Mouse (Mus musculus) erythroid progenitor cell, adult 5-6 weeks (primary cell): ENCODE results near the gene Pex11b. TPM values are rescaled to one million over a fixed set of nuclear protein-coding genes. Genes with fewer than 3 reads are reported as not detected.
A peak's percentile ranks its signal among the peaks of the same experiment; 100 is the strongest.
"Not testable (repeated sequence)": the region's sequence is repeated elsewhere in the genome, so short reads cannot be mapped to it uniquely, and the experiment has no call there.

Source experiments
- ATAC-seq: replicated peaks from 2 replicates; pipeline ENCODE4 v1.8.0; 2016; ENCODE audit warnings: moderate number of reproducible peaks, mild to moderate bottlenecking, moderate TSS enrichment, inconsistent platforms; ENCODE audit not compliant: poor library complexity, low FRiP score, severe bottlenecking
- total RNA-seq, 2 experiments: library from RNA; stranded (forward) in 1 of 2; stranded (reverse) in 1 of 2; fragments of 150-400 nt in 1 of 2; fragments of 186-747, 209-891 nt in 1 of 2; gene quantifications; 2 replicates each; pipeline versions ENCODE4 v1.2.3 to v1.2.4; 2015 to 2017; ENCODE audit warnings: low replicate concordance in 2 of 2

The Pex11b gene
- 9.7 and 18.9 TPM in 2 replicates for total RNA-seq (2015; ENCODE audit: low replicate concordance)
- total RNA-seq (2017; ENCODE audit: low replicate concordance): 0.68 and 5.4 TPM in 2 replicates

DNA sequence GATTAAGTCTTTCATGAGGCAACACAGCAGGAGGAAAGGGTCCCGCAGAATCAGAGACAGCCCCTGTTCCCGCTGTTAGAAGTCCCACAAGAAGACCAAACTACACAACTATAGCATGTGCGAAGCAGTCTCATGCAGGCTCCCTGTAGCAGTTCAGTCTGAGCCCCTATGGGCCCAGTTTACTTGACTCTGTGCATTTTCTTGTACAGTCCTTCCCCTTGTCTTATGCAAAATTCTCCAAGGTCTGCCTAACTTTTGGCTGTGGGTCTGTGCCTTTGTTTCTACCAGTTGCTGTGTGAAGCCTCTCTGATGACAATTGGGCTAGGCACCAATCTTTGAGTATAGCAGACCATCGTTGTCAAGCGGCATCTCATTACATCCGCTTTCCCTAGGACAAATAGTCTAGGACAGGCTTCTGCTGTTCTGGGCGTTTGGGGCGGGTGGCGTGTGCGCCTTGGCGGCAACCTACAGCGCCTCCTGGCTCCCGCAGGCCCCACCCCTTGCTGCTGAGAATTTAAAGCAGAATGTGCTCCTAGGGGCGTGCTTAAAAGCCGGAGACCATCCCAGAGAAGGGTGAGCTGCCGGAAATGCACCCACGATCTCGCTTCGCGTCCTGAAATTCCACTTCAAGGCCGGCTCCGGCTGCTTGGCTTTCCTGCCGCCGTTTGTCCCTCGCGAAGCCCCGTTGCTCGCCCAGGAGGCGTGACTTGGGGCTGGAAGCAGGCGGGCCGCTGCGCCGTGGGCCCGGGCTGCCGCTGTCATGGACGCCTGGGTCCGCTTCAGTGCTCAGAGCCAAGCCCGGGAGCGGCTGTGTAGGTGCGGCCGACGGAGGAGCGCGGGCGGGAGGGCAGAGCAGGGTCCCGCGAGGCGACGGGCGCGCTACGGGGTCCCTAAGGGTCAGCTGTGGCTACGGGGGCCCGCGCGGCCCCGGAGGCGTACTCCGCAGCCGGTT lies at the start of gene Pex11b, which contains the start of gene Gm42957:
Pex11b (plus strand) TSS at position 449 of the 952 bp plus-strand sequence.
Gm42957 (plus strand) TSS at position 547 of the 952 bp plus-strand sequence.
- peak; percentile 96 for ATAC-seq

DNA sequence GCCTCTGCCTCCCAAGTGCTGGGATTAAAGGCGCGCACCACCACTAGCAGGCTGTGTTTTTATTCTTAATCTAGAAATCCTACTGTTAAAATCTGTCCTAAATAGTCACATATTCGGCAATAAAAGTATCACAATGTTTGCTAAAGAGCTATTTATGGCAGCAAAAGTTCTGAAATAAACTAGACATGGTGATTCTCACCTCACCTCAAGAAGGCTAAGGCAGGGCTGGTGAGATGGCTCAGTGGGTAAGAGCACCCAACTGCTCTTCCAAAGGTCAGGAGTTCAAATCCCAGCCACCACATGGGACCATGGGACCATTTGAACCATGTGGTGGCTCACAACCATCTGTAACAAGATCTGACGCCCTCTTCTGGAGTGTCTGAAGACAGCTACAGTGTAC lies 44.5 kb upstream of the Pex11b start:
- no peak for ATAC-seq

DNA sequence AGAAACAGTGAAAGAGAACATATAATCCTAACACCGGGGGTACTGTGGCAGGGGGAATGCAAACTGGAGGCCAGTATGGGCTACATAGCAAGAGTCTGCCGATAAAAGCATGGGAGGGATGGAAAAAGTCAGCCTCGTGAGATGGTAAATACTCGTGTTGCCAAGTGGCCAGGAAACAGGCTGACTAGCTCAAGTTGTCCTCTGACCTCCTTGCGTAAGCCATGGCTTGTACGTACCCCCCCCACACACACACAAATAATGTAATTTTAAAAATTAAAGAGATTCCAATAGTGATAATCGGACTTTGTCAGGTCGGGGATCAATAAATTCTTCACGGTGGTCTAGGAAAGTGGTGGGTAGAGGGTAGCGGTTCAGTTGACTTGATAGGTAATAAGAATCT lies 41.8 kb upstream of the Pex11b start:
- ATAC-seq: peak; percentile 32

DNA sequence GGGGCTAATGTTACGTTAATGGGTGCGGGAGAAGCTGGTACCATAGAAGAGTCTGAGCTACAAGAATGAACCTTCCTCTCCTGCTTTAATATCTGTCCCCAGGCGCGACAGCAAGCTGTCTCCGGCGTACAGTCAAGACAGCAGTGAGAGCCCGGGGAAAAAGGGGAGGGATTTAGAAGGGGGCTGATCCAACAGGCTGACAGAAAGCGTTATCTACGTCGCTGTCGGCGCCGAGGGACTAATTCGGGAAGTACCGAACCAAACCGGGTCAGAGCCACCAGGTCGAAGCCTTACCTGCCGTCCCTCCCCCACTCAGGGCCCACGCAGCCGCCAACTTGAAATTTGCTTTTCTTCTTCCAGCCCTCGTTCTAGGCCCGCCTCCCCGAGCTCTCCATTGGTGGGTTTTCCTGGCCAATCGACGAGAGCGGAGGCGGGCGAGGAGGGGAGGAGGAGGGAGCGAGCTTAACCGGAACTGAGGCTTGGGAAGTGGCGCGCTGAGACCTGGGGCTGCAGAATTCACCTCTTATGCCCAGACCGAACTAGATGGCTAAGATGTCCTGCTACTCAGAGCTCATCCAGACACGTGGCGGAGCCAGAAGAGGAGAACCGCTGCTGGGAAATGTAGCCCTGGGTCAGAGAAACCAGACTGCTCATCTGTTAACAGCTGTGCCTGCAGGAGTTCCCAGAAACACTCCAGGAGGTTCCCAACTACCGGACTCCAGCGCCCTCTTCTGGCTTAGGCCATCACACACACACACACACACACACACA lies 41.2 kb upstream of the Pex11b start, which contains the start of gene Polr3gl:
Polr3gl (minus strand) TSS at position 392 of the 771 bp plus-strand sequence.
- peak; percentile 98 for ATAC-seq

DNA sequence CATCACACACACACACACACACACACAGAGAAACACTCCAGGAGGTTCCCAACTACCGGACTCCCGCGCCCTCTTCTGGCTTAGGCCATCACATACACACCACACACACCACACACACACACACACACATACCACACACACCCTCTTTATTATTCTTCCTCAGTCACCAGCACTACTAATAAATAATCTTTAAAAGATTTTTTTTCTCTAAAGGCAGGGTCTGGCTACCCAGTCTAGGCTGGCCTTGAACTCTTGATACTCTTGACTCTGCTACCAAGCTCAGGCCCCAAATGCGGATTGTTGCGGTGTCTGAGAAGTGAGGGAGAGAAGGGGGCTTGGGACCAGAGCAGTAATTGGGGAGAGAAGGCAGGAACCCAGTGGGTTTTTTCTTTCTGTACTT lies 40.3 kb upstream of the Pex11b start:
- ATAC-seq: no peak

DNA sequence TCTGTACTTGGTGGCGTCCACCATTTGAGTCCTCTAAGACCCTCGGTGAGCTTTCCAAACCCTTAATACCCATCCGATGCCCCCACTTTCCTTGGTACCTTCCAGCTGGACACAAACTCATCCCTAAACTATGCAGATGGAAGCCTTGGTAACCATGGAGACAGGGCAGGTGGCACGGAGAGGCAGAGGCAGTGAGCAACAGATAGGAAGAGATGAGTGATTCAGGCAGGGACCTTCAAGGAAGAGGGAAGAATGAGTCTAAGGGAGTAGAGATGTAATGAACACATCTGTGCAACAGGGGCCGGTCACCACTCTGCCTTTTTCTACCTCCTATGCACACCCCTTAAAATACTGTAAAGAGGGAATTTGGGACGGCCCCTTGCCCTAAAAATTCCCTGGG lies 39.5 kb upstream of the Pex11b start:
- no peak for ATAC-seq

DNA sequence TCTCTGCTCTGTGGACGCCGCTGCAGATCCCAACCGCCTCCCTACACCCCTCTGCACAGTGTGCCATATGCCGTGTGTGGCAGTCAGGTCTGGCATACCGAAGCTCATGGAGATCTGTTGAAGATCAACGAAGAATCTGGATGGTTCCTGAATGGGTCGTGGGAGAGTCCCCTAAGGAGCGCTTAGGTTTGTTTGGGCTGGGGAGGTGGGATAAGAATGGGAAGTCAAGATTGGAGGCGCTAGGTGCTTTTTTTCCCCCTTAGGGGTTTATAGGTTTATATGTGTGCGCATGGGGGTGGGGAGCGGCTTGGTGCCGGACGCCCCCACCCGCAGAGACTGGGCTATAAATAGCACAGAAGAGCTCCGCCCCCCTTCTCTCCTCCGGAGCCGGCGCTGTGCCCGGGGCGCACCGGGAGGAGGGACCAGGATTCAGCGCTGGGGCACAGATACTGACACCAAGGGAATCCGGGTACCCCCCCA lies 38.9 kb upstream of the Pex11b start, which contains the start of gene Ankrd34a:
Ankrd34a (plus strand) TSS at position 409 of the 480 bp plus-strand sequence.
- ATAC-seq: no peak

DNA sequence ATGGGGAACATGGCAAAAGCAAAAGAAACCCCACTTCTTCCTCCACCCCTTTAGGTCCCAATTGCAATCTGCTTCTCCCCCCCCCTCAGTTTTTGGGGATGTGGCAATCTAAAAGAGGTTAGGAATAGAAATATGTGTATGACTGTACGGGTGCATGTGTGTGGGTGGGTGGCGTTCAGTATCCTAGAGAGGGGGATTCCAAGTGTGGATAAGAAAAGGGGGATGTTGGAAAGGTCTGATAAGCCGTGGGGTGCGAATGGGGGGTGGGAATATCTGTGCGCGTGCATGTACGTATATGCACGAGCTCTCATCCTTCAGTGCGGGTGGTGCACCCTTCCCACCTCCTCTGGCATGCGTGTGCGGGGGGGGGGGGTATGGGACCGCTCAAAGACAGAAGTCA lies 38.3 kb upstream of the Pex11b start:
- ATAC-seq: no peak

DNA sequence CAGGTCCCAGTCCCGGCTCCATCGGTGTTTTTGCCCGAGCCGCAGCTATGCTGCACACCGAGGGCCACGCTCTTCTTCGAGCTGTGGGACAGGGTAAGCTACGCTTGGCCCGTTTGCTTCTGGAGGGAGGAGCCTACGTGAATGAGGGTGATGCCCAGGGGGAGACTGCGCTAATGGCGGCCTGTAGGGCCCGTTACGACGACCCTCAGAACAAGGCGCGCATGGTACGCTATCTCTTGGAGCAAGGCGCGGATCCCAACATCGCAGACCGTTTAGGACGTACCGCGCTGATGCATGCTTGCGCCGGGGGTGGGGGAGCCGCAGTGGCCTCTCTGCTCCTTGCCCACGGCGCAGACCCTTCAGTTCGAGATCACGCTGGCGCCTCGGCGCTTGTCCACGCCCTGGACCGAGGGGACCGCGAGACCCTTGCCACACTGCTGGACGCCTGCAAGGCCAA lies 37.7 kb upstream of the Pex11b start:
- ATAC-seq: no peak

DNA sequence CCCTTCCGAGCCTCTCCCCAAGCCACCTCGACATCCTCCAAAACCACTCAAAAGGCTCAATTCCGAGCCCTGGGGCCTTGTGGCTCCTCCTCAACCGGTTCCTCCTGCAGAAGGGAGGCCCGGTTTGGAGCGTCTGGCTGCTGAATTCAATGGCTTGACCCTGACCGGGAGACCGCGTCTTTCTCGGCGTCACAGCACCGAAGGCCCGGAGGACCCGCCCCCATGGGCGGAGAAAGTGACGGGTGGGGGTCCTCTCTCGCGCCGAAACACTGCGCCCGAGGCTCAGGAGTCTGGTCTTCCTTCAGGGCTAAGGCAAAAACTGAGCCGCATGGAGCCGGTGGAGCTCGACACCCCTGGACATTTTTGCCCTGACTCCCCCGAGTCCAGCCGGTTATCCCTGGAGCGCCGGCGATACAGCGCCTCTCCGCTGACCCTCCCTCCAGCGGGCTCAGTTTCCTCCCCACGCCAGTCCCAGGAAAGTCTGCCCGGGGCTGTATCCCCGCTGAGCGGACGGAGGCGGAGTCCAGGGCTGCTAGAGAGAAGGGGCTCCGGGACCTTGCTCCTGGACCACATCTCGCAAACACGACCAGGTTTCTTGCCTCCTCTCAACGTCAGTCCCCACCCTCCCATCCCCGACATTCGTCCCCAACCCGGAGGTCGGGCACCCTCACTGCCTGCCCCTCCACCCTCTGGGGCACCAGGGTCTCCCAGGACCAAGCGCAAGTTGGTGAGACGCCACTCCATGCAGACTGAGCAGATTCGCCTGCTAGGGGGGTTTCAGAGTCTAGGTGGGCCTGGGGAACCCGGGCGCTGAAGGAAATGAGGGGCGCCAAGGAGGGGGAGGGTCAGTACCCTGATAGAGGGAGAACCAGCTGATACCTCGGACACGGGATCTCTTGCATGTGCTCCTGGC lies 36.8 kb upstream of the Pex11b start:
- no peak for ATAC-seq

DNA sequence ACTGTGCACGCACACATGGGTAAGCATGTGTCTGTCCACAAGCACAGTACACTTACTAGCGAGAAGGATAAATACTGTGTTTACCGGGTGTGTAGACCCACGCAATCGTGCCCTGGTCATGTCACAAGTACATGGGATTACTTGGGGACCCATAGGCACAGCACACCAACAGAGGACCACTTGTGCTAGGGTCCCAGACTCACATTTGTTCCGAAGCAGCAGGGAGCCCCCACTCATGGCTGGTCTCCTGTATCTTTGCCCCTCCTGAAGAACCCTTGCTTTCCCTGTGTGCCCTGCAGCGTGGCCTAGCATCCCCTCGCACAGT lies 36.1 kb upstream of the Pex11b start:
- ATAC-seq: no peak

DNA sequence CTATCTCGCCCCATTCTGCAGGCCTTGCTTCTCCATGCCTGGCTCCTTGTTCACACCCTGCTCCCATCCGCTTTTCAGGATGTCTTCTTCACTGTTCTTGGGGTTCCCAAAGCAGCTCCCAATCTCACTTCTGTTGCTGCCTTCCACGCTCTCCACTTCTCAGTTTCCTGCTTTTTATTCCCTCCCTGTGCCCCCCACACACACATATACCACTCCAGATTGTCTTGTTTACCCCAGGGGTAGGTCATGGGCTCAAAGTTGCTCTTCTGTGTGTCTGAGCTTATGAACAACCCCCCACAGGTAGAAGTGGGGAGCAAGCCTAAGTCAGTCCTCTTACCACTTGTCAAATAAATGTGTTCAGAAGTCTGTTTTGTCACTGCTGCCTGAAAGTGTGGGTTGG lies 35.8 kb upstream of the Pex11b start:
- ATAC-seq: no peak

DNA sequence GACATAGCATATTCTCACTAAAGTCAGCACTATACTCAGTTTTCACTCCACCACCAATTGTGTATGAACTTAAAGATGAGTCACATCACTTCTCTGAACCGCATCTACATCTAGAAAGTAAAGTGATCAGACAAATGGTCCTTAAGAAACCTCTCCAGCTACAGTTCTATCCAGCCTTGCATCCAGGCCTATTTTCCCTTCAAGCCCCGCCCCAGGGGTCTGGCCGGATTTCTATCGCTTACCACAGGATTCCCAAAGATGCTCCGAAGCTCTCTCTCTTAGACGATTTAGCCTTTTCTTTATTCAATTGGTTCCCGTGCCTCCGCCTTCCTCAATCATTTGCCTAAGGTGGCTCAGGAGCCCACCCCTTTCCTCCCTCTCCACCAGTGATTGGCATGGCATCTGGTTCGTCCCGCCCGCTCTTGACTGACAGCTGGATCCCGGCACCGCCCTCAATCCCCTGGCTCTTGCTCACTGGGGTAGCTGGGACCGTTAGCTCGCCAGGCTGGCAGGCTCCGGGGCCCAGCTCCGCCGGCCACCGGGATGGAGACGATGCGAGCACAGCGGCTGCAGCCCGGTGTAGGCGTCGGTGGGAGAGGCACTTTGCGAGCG lies 34.4 kb upstream of the Pex11b start, which contains the start of gene Lix1l:
Lix1l (plus strand) TSS at position 511 of the 612 bp plus-strand sequence.
- no peak for ATAC-seq

DNA sequence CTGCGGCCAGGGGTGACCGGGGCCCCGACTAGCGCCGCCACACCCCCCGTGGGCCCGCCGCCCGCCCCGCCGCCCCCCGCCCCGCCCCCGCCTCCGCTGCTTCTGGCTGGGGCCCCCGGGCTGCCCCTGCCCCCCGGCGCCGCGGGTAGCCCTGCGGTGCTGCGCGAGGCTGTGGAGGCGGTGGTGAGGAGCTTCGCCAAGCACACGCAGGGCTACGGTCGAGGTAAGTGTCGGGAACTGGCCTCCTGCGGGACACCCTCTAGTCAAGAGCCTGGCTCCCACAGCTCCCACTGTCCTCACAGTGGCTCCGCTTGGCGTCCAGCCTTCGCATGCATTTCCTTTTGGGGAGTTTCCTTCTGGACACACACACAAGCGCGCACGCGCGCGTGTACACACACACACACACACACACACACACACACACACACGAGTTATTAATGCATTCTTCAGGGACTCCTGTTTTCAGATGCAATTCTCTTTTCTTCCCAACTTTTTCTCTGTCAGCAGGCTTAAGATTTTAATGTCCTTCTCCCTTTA lies 33.9 kb upstream of the Pex11b start:
- ATAC-seq: no peak

DNA sequence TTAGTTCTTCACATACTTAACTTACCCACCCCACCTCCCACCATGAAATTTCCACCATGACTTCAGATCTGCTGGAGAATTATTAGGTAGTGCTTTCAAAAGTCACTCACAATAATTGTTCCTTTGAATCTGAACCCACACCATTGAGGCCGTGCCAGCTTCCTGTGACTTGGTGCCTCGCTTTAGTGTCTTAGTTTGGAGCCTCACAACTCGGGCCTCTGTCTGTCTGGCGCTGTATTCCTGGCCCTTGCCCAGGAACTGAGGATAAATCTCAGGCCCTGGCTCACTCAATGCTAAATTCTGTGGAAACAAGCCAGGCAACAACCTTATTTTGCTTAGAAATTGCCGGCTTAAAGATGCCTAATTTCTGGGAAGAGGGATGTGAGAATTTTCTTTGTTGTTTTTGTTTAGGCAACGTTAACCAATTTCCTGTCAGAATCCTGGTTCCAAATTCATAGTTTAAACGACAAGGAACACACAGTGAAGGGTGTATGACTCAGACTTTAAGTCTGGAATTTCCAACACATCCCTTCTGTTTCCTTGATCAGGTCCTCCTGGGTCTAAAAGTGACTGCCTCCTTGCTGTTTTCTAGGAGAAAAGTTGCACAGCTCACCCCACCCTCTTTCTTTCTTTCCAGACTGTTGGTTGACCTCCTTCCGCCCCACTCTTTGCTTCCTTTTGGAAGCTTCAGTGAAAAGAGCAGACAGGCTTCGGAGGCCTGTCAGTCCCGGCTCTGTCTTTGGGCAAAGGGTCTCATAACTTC lies 33.1 kb upstream of the Pex11b start:
- no peak for ATAC-seq

DNA sequence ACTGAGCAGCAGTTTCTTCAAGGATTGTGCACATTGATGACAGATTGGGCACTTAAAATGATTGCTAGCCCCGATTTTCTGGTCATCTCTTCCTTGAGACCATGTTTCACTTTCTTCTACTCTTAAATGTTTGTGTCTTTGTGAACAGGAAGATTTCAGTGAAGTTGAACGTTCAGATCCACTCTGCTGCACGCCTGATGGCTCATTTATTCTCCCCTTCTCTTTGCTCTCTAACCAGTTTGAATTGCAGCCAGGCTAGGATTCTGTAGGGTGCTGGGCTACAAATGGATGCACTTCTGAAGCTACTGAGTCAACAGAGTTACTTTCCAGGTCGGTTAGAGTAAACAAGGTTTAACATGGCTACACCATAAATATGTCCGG lies 32.5 kb upstream of the Pex11b start:
- ATAC-seq: no peak

DNA sequence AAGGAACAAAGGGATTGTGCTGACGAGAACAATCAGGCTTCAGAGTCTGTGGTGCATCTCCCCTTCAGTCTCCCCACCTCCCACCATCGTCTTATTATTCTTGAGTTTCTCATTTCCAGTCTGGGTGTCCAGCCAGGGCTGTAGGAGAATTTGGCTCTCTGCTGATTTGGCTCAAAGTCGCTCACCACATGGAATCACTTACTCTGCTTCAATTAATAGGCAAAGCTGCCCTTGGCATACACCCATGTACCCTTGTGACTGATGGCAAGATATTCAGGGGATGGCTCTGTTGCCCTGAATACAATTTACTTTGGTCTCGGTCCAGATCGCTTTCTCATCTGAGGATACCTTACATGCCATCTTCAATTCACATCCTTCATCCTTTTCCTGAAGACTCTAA lies 31.9 kb upstream of the Pex11b start:
- no peak for ATAC-seq

DNA sequence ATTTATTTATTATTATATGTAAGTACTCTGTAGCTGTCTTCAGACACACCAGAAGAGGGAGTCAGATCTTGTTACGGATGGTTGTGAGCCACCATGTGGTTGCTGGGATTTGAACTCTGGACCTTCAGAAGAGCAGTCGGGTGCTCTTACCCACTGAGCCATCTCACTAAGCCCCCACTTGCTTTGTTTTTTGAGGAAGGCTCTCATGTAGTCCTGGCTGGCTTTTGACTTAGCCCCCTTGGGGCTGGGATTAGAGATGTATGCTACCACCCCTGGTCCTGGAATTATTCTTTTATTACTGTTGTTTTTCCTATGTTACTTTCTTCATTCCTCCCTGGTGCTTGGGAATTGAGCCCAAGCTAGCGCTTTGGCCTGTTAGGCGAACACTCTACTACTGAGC lies 29.2 kb upstream of the Pex11b start:
- not testable (repeated sequence) for ATAC-seq
